Mouse (Mus musculus) limb, embryonic 10.5 days (tissue): ENCODE measurements around the gene Casp9. TPM values are rescaled to one million over a fixed set of nuclear protein-coding genes. Genes with fewer than 3 reads are reported as not detected.
"Not testable (repeated sequence)": the region's sequence is repeated elsewhere in the genome, so short reads cannot be mapped to it uniquely, and the experiment has no call there.

Experiments
- DNase-seq: peaks from one replicate; pipeline ENCODE4 v3.0.0-alpha.2; 2017; ENCODE audit warnings: low spot score
- H3K27ac ChIP-seq: fragments of 300-500 bp; sonication (generic); 2 replicates; pipeline ENCODE4 v1.5.1; 2016; ENCODE audit warnings: mild to moderate bottlenecking
- H3K27me3 ChIP-seq: fragments of 300-500 bp; sonication (generic); 2 replicates; pipeline ENCODE4 v1.6.1; 2016; ENCODE audit warnings: low read depth, mild to moderate bottlenecking; ENCODE audit not compliant: poor library complexity, severe bottlenecking
- H3K36me3 ChIP-seq: fragments of 300-500 bp; sonication (generic); 2 replicates; pipeline ENCODE4 v1.6.1; 2016; ENCODE audit warnings: mild to moderate bottlenecking, moderate library complexity
- H3K4me1 ChIP-seq: fragments of 300-500 bp; sonication (generic); 2 replicates; pipeline ENCODE4 v1.6.1; 2016
- H3K4me3 ChIP-seq: fragments of 300-500 bp; sonication (generic); 2 replicates; pipeline ENCODE4 v1.5.1; 2016; ENCODE audit warnings: mild to moderate bottlenecking, moderate library complexity
- H3K9me3 ChIP-seq: fragments of 300-500 bp; sonication (generic); replicated peaks from 2 replicates; pipeline ENCODE4 v1.6.1; 2016; ENCODE audit warnings: mild to moderate bottlenecking
- WGBS: fragments of 180-500 bp; shearing (Covaris S2); methylation state at CpG from one replicate; pipeline ENCODE4 v1.1.7; 2016; 5-methylcytosine and 5-hydroxymethylcytosine counted together
- polyA plus RNA-seq: library from polyadenylated mRNA; unstranded; fragments of >200 nt; fragmentation: Nextera tagmentation; extraction: Ambion mirVana; gene quantifications from 2 replicates; pipeline ENCODE4 v1.2.1, GENCODE M21; 2016

Casp9 gene
- polyA plus RNA-seq, 1 experiment from 2014 or later, result 24.2 TPM

DNA sequence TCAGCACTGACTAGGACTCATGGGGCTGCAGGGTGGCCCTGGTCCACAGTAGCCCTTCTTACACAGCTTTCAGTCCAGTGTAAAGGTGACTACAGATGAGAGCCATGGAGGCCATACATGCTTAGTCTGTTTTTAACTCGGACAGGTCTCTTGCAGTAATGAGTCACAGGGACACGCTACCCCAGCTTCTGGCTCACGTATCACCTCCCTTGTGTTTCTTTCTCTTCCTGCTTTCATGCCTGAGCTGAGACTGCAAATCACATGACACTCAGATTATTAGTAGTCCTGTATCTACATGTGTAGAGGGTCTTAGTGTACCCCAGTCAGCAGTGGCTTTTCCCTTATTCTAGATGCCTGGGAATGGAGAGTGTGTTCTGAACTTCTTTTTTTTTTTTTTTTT, 28.4 kb upstream of the Casp9 start:
- peaks cover 94% of the 10 kb centered on the region for H3K36me3 ChIP-seq
- H3K4me3 ChIP-seq, result no peak overlapping the region
- H3K4me1 ChIP-seq, result no peaks in the 10 kb centered on the region
- H3K9me3 ChIP-seq, result no peaks in the 10 kb centered on the region
- H3K27ac ChIP-seq, result no peak overlapping the region
- 94% methylated on average over 3 of the region's 3 CpGs for WGBS
- H3K27me3 ChIP-seq, result no peaks in the 10 kb centered on the region
- no peak for DNase-seq

DNA sequence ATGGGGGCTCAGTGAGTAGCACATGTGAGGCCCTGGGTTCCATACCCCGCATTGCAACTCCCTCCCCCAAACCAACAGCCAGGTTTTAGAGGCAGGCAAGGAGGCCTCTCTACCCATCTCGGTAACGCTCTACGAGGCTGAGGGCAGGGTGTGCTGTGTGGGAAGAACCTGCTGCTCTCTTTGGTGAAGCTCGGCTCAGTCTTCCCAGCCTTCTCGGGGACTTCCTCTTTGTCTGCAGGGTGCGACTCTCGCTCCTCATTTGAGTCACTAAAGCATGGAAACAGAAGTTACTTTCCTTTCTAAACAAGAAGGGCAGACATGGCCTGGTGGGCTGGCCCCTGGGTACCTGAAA, 27.1 kb upstream of the Casp9 start:
- no peaks in the 10 kb centered on the region for H3K4me1 ChIP-seq
- H3K27ac ChIP-seq, result no peak overlapping the region
- peaks cover 97% of the 10 kb centered on the region for H3K36me3 ChIP-seq

DNA sequence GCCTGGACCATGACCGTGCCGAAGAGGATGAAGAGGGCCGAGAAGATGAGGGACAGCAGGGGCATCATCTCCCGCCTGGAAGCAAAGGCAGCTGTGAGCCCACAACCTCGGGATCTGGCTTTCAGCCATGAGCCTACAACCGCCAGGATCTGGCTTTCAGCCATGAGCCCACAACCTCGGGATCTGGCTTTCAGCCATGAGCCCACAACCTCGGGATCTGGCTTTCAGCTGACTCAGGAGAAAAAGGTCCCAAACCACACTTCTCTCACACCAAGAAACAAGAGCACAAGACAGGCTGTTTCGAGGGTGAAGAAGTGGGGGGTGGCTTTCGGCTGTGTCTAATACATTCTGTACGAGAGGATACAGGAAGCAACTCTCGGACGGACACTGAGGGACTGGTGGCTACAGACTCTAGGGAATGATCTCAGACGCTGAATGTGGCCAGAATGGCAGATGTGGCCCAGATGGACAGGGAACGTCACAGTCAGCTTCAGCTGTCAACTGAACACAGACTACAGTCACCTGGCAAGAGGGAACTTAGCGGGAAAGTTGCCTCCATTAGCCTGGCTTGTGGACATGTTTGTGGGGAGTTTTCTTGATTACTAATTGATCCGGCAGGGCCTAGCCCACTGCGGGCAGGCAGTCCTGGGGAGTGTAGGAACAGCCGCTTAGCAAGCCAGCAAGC, 26.6 kb upstream of the Casp9 start:
- Histone ChIP-seq H3K27ac (no peak overlapping the region), H3K36me3 (peaks cover 97% of the 10 kb centered on the region)
- no peak for DNase-seq

More for the DNA sequence above, 27.1 kb upstream of the Casp9 start:
- no peak for DNase-seq
- Histone ChIP-seq H3K27me3 (no peaks in the 10 kb centered on the region), H3K9me3 (no peaks in the 10 kb centered on the region), H3K4me3 (no peak overlapping the region)
- 92% methylated on average over 8 of the region's 8 CpGs for WGBS

DNA sequence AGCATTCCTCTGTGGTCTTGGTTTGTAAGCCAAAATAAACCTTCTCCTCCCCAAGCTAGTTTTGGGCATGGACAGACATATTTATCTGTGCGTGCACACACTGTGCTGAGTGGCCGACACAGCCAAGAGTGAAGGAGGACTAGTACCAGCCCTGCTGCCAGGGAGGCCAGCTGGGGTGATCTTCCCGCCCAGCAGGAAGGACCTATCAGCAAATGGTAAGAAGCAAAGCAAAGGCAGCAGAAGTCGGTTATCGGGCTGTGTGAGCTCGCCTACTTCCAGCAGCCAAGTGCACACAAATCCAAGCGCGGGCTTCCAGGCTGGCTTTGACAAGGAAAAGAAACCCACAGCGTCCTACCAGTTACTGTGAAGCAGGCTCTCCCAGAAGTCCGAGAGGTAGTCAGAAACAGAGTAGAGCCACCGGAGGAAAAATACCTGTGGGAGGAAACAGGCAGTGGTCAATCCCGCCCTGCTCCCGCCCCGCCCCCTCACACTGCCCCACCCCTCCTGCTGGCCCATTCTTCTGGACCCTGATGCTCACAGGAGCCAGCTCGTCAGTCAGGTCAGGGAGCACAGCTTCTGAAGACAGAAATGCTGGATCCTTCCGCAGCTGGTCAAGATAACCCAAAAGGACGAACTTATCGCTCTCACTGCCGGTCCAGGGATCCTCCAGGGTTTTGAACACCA, 25.9 kb upstream of the Casp9 start:
- WGBS, result 79% methylated on average over 19 of the region's 19 CpGs
- Histone ChIP-seq H3K27ac (no peak overlapping the region), H3K27me3 (no peaks in the 10 kb centered on the region), H3K4me3 (no peak overlapping the region), H3K4me1 (no peaks in the 10 kb centered on the region), H3K36me3 (peaks cover 97% of the 10 kb centered on the region), H3K9me3 (no peaks in the 10 kb centered on the region)
- DNase-seq, result no peak

More for the DNA sequence above, 26.6 kb upstream of the Casp9 start:
- Histone ChIP-seq H3K4me3 (no peak overlapping the region), H3K27me3 (no peaks in the 10 kb centered on the region), H3K4me1 (no peaks in the 10 kb centered on the region), H3K9me3 (no peaks in the 10 kb centered on the region)
- WGBS, result 92% methylated on average over 19 of the region's 19 CpGs

DNA sequence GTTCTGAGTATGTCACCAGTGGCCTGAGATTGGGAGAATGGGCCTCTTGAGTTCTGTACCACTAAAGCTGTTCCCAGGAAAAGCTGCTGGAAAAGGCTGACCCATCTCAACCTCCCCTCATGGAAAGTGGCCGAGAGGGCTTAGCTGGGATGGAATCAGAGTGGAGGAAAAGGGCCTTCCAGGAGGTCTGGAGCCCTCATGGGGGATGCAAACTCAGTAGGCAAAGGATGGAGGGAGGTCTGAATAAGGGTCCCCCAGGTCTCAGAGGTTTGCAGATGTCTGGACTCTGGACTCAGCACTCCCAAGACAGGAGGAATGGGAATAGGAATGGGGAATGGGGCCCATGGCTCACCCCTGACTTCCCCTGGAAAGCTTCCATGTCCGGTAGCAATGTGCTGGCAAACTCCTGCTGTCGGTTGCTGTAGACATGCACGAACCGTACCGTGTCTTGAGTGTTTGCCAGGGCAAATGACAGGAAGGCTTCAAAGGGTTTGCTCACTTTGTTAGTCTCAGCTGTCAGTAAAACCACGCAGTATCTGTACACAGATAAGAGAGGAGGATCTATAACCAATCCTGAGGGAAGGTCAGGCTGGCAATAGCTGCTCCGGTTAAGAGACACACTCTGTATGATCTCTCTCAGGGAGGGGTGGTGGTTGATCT, 23.8 kb upstream of the Casp9 start:
- Histone ChIP-seq H3K9me3 (no peaks in the 10 kb centered on the region), H3K27ac (no peak overlapping the region), H3K27me3 (no peaks in the 10 kb centered on the region), H3K4me1 (no peaks in the 10 kb centered on the region), H3K36me3 (peaks cover 97% of the 10 kb centered on the region), H3K4me3 (no peak overlapping the region)
- WGBS, result 93% methylated on average over 8 of the region's 8 CpGs
- DNase-seq, result no peak

DNA sequence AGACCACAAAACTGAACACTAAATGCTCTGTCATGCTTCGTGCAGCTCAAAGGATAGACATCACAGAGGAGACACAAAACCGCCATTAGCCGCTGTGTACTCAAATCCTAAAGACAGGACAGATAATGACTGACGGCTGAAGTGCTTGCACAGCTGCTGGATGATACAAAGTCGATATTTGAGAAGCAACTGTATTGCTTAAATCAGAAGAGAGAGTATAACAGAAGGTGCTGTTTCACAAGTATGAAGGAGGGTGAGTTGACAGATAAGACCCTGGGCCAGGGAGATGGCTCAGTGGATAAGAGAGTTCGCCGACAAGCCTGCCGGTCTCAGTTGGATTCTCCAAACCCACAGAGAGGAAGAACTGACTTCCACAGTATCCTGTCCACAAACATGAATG, 21.6 kb upstream of the Casp9 start:
- no peaks in the 10 kb centered on the region for H3K27me3 ChIP-seq
- no peak overlapping the region for H3K27ac ChIP-seq
- no peak overlapping the region for H3K4me3 ChIP-seq
- WGBS, result 95% methylated on average over 8 of the region's 8 CpGs
- peaks cover 100% of the 10 kb centered on the region for H3K36me3 ChIP-seq
- no peaks in the 10 kb centered on the region for H3K4me1 ChIP-seq
- DNase-seq, result no peak
- H3K9me3 ChIP-seq, result no peaks in the 10 kb centered on the region

DNA sequence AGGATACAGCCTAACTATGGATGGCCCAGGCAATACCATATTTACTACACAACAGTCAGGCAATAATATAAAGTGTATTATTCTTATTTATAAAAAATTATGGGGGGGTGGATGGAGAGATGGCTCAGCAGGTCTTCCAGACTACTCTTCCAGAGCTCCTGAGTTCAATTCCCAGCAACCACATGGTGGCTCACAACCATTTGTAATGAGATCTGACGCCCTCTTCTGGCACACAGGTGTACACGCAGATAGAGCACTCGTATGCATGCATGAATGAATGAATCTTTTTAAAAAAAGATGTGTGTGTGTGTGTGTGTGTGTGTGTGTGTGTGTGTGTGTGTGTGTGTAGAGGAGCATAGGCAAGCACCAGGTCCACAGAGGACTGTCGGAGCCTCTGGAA, 20.4 kb upstream of the Casp9 start:
- not testable (repeated sequence) for H3K9me3 ChIP-seq
- WGBS, result 87% methylated on average over 4 of the region's 4 CpGs
- H3K36me3 ChIP-seq, result peaks cover 99% of the 10 kb centered on the region

DNA sequence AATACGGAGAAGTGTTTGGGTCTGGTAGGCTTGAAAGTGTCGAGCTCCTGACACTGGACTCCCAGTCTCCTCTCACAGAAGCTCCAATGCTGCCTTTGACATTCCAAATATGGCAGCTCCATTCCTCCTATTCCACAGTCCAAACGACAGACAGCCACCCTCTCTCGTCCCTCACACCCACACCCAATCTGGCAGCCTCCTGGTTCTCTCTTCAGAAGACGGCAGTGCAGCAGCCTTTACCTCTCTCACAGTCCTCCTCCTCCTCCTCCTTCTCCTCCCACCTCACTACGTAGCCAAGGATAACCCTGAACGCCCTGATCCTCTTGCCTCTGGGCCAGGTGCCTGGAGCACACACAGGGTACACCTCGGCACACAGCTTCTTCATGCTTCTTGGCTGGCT, 13.6 kb upstream of the Casp9 start:
- H3K27me3 ChIP-seq, result no peaks in the 10 kb centered on the region
- H3K4me1 ChIP-seq, result no peaks in the 10 kb centered on the region
- 87% methylated on average over 8 of the region's 8 CpGs for WGBS
- H3K9me3 ChIP-seq, result no peaks in the 10 kb centered on the region
- no peak overlapping the region for H3K27ac ChIP-seq
- DNase-seq, result no peak
- no peak overlapping the region for H3K4me3 ChIP-seq
- peaks cover 99% of the 10 kb centered on the region for H3K36me3 ChIP-seq

More for the DNA sequence above, 20.4 kb upstream of the Casp9 start:
- not testable (repeated sequence) for H3K27ac ChIP-seq, H3K27me3 ChIP-seq, DNase-seq, H3K4me1 ChIP-seq, H3K4me3 ChIP-seq

DNA sequence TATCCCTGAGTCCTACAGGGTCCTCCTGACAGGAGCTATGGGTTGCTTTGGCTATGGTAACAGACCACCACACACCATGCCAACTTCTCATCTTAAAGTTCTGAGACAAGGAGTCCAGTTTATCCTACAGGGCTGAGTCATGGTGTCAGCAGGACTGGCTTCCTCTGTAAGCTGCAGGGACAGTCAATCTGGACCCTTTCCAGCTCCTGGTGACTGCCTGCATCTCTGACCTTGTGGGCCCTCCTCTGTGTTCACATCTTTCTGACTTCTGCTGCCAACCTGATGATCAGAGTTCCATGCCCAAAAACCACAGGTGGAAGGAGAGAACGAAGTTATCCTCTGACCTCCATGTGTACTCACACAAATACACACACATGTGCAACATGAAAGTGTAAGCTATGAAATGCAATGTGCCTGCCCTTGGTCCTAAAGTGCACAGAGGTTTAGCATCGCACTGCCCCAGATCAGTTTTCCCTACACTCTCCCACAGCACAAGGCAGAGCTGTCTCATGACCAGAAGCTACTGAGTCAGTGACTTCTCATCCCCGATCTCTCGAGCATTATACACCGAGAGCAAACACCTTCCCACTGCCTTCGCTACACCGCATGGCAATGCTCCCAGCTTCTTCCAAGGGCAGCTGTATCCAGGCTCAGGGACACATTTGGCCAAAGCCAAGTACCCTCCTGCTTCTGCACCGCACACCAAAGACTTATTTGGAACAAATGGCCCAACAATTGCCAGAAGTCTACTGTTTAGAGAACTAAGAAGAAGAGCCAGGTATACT, 12.0 kb upstream of the Casp9 start:
- no peak for DNase-seq
- H3K27ac ChIP-seq, result no peak overlapping the region
- H3K9me3 ChIP-seq, result no peaks in the 10 kb centered on the region
- H3K4me3 ChIP-seq, result no peak overlapping the region
- WGBS, result 96% methylated on average over 8 of the region's 8 CpGs
- H3K27me3 ChIP-seq, result no peaks in the 10 kb centered on the region
- peaks cover 94% of the 10 kb centered on the region for H3K36me3 ChIP-seq
- H3K4me1 ChIP-seq, result no peaks in the 10 kb centered on the region

DNA sequence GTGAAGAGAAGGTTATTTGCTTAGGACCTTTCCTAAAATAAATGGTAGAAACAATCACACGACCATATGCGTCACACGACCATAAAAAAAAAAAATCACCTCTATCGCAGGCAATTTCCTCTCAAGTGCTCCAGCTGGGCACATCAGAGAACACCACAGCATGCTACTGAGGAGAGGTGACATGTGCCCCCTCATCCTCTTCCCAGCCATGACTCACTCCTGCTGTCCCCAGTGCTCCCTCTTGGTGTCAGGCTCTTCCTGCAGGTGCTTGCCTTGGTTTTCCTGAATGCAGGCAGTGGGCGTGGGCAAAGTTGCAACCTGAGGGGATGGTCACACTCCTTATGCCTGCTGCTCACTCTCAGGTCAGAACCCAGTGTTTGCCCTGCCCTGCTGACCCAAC, 8.6 kb upstream of the Casp9 start:
- peaks cover 14% of the 10 kb centered on the region for H3K4me1 ChIP-seq
- 81% methylated on average over 5 of the region's 5 CpGs for WGBS
- no peaks in the 10 kb centered on the region for H3K27me3 ChIP-seq
- no peak overlapping the region for H3K27ac ChIP-seq
- no peak for DNase-seq
- H3K4me3 ChIP-seq, result no peak overlapping the region
- no peaks in the 10 kb centered on the region for H3K9me3 ChIP-seq
- H3K36me3 ChIP-seq, result peaks cover 74% of the 10 kb centered on the region

DNA sequence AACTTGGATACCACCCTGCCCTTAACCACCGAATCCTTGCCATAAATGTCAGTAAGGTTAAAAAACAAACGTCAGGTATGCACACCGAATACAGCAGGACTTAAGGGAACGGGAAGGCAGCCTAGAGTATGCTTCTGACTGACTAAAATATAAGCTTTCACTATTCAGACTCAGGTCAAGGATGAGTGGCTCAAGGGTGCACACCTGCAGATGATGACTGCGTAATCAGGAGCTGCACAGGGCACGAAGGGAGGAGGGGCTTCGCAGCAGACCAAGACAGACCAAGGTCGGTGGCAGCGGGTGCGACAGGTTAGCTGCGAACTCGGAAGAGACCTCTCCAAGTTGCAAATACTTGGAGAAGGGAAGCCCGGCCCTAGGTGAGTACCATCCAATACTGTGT, 7.3 kb upstream of the Casp9 start:
- Histone ChIP-seq H3K36me3 (peaks cover 61% of the 10 kb centered on the region), H3K27me3 (no peaks in the 10 kb centered on the region), H3K4me3 (no peak overlapping the region), H3K4me1 (peaks cover 22% of the 10 kb centered on the region), H3K27ac (no peak overlapping the region), H3K9me3 (no peaks in the 10 kb centered on the region)
- no peak for DNase-seq
- 95% methylated on average over 13 of the region's 13 CpGs for WGBS

DNA sequence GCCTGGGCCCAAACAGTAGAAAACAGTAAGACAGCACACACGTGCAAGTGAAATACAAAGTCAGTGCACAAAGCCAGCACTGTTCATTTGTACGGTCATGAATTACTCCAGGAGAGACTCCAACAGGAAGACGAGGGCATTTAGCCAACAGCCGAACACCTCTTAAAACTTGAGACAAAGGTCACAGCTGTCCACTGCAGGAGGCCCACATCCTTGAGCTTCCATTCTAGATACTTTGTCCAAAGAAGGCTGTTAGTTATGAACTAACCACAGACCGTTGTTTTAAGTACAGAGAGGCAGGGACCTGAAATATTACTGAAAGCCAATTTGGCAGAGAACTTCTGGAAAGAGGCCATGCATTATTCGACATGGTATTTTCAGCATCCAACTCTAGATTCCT, 6.4 kb upstream of the Casp9 start:
- Histone ChIP-seq H3K4me3 (no peak overlapping the region), H3K4me1 (peaks cover 24% of the 10 kb centered on the region), H3K27me3 (no peaks in the 10 kb centered on the region), H3K36me3 (peaks cover 52% of the 10 kb centered on the region), H3K9me3 (no peaks in the 10 kb centered on the region), H3K27ac (no peak overlapping the region)
- DNase-seq, result no peak
- WGBS, result 80% methylated on average over 6 of the region's 6 CpGs

DNA sequence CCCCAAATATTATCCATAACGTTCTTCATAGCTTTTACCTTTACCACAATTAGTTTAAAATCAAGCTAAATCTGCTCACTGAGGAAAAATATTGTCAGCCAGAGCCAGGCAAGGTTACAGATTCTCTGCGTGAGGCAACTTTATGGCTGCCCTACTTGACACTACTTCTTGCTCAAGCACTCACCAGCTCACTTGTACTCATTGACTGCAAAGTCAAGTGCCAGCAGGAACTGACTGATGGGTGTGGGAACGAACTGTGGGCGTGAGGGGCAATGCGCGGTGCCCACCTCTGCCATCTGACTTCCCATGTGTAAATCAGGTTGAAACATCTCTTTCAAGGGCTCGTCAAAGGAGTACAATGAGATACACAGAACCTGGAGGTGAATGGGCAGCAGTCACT, 6.0 kb upstream of the Casp9 start:
- Histone ChIP-seq H3K36me3 (peaks cover 47% of the 10 kb centered on the region), H3K9me3 (no peaks in the 10 kb centered on the region), H3K27me3 (no peaks in the 10 kb centered on the region), H3K27ac (no peak overlapping the region), H3K4me1 (peaks cover 24% of the 10 kb centered on the region), H3K4me3 (no peak overlapping the region)
- DNase-seq, result no peak
- 93% methylated on average over 7 of the region's 7 CpGs for WGBS
